Mouse (Mus musculus): ENCODE results near the gene Wwtr1. TPM values are rescaled to one million over a fixed set of nuclear protein-coding genes. Genes with fewer than 3 reads are reported as not detected.

The Wwtr1 gene
- polyA plus RNA-seq, 1 experiment from 2014 or later: 32.1 TPM

- peaks cover 15% of the 10 kb centered on the region for H3K36me3 ChIP-seq
- no peak overlapping the region for H3K27ac ChIP-seq (replicated peaks)
- 61% methylated on average over 3 of the region's 3 CpGs for WGBS
- H3K4me2 ChIP-seq (replicated peaks): no peak overlapping the region
- H3K9me3 ChIP-seq (replicated peaks): no peaks in the 10 kb centered on the region
- no peaks in the 10 kb centered on the region for H3K27me3 ChIP-seq
- H3K4me1 ChIP-seq: 0 out of 2 replicates have a peak, but pooled peaks cover 4% of the 10 kb centered on the region
- H3K4me3 ChIP-seq (replicated peaks): no peak overlapping the region
- no peak for ATAC-seq (ENCODE audit: insufficient number of reproducible peaks, low FRiP score, low TSS enrichment, low read depth)
- no peak overlapping the region for H3K9ac ChIP-seq
Observed at GRCm38 (mm10) chr3:57555560-57555959, 20.1 kb downstream of the Wwtr1 start.

- Histone ChIP-seq H3K9ac (no peak overlapping the region), H3K36me3 (peaks cover 10% of the 10 kb centered on the region), H3K9me3 (replicated peaks) (no peaks in the 10 kb centered on the region), H3K4me2 (replicated peaks) (no peak overlapping the region), H3K27ac (replicated peaks) (no peak overlapping the region), H3K4me3 (replicated peaks) (no peak overlapping the region), H3K4me1 (0 out of 2 replicates have a peak, but pooled peaks cover 4% of the 10 kb centered on the region), H3K27me3 (no peaks in the 10 kb centered on the region)
- no peak for ATAC-seq (ENCODE audit: insufficient number of reproducible peaks, low FRiP score, low TSS enrichment, low read depth)
- 68% methylated on average over 3 of the region's 3 CpGs for WGBS
Observed at GRCm38 (mm10) chr3:57554890-57555239, 20.8 kb downstream of the Wwtr1 start.

GRCm38 (mm10) chr3:57554124-57554889 is 21.4 kb downstream of the Wwtr1 start:
- no peak for ATAC-seq (ENCODE audit: insufficient number of reproducible peaks, low FRiP score, low TSS enrichment, low read depth)
- Histone ChIP-seq H3K4me1 (0 out of 2 replicates have a peak, but pooled peaks cover 4% of the 10 kb centered on the region), H3K27me3 (no peaks in the 10 kb centered on the region), H3K9me3 (replicated peaks) (no peaks in the 10 kb centered on the region), H3K9ac (no peak overlapping the region), H3K4me3 (replicated peaks) (no peak overlapping the region), H3K36me3 (peaks cover 8% of the 10 kb centered on the region), H3K27ac (replicated peaks) (no peak overlapping the region), H3K4me2 (replicated peaks) (no peak overlapping the region)
- WGBS: 77% methylated on average over 10 of the region's 10 CpGs

GRCm38 (mm10) chr3:57553108-57553507 is 22.6 kb downstream of the Wwtr1 start:
- WGBS: 80% methylated on average over 5 of the region's 5 CpGs
- Histone ChIP-seq H3K9ac (no peak overlapping the region), H3K9me3 (replicated peaks) (no peaks in the 10 kb centered on the region), H3K4me2 (replicated peaks) (no peak overlapping the region), H3K4me1 (0 out of 2 replicates have a peak, but pooled peaks cover 4% of the 10 kb centered on the region), H3K27me3 (no peaks in the 10 kb centered on the region), H3K27ac (replicated peaks) (no peak overlapping the region), H3K36me3 (no peaks in the 10 kb centered on the region), H3K4me3 (replicated peaks) (no peak overlapping the region)
- no peak for ATAC-seq (ENCODE audit: insufficient number of reproducible peaks, low FRiP score, low TSS enrichment, low read depth)

- H3K4me1 ChIP-seq: peaks cover 8% of the 10 kb centered on the region; the same call in 1 of the 2 replicates
- ATAC-seq (ENCODE audit: insufficient number of reproducible peaks, low FRiP score, low TSS enrichment, low read depth): no peak
- no peaks in the 10 kb centered on the region for H3K36me3 ChIP-seq
- 56% methylated on average over 2 of the region's 2 CpGs for WGBS
- H3K27ac ChIP-seq (replicated peaks): no peak overlapping the region
- no peaks in the 10 kb centered on the region for H3K9me3 ChIP-seq (replicated peaks)
- H3K27me3 ChIP-seq: no peaks in the 10 kb centered on the region
- H3K9ac ChIP-seq: no peak overlapping the region
- no peak overlapping the region for H3K4me2 ChIP-seq (replicated peaks)
- H3K4me3 ChIP-seq (replicated peaks): no peak overlapping the region
Observed at GRCm38 (mm10) chr3:57551210-57551609, 24.5 kb downstream of the Wwtr1 start.

- Histone ChIP-seq H3K36me3 (no peaks in the 10 kb centered on the region), H3K9ac (no peak overlapping the region), H3K4me2 (replicated peaks) (no peak overlapping the region), H3K4me1 (peaks cover 8% of the 10 kb centered on the region; the same call in 1 of the 2 replicates), H3K27ac (replicated peaks) (no peak overlapping the region), H3K4me3 (replicated peaks) (no peak overlapping the region), H3K27me3 (no peaks in the 10 kb centered on the region), H3K9me3 (replicated peaks) (no peaks in the 10 kb centered on the region)
- WGBS: 73% methylated on average over 5 of the region's 5 CpGs
- no peak for ATAC-seq (ENCODE audit: insufficient number of reproducible peaks, low FRiP score, low TSS enrichment, low read depth)
Observed at GRCm38 (mm10) chr3:57550468-57551185, 25.1 kb downstream of the Wwtr1 start.

GRCm38 (mm10) chr3:57544154-57544553 is 31.6 kb downstream of the Wwtr1 start:
- Histone ChIP-seq H3K4me3 (replicated peaks) (no peak overlapping the region), H3K36me3 (no peaks in the 10 kb centered on the region), H3K4me1 (peaks cover 8% of the 10 kb centered on the region), H3K9ac (no peak overlapping the region), H3K9me3 (replicated peaks) (no peaks in the 10 kb centered on the region), H3K27ac (replicated peaks) (0 out of 2 replicates have a peak overlapping the region, but pooled peaks have one; percentile 2), H3K27me3 (no peaks in the 10 kb centered on the region), H3K4me2 (replicated peaks) (no peak overlapping the region)
- WGBS: 73% methylated on average over 9 of the region's 9 CpGs
- no peak for ATAC-seq (ENCODE audit: insufficient number of reproducible peaks, low FRiP score, low TSS enrichment, low read depth)

- no peak overlapping the region for H3K27ac ChIP-seq (replicated peaks)
- H3K9ac ChIP-seq: no peak overlapping the region
- H3K9me3 ChIP-seq (replicated peaks): no peaks in the 10 kb centered on the region
- no peaks in the 10 kb centered on the region for H3K27me3 ChIP-seq
- ATAC-seq (ENCODE audit: insufficient number of reproducible peaks, low FRiP score, low TSS enrichment, low read depth): no peak
- H3K4me3 ChIP-seq (replicated peaks): no peak overlapping the region
- H3K4me2 ChIP-seq (replicated peaks): no peak overlapping the region
- peaks cover 8% of the 10 kb centered on the region for H3K4me1 ChIP-seq
- H3K36me3 ChIP-seq: no peaks in the 10 kb centered on the region
Observed at GRCm38 (mm10) chr3:57542848-57543380, 32.8 kb downstream of the Wwtr1 start.

GRCm38 (mm10) chr3:57541205-57541604 is 34.5 kb downstream of the Wwtr1 start:
- Histone ChIP-seq H3K27ac (replicated peaks) (no peak overlapping the region), H3K36me3 (no peaks in the 10 kb centered on the region), H3K4me1 (peaks cover 4% of the 10 kb centered on the region), H3K4me2 (replicated peaks) (no peak overlapping the region), H3K27me3 (no peaks in the 10 kb centered on the region), H3K4me3 (replicated peaks) (no peak overlapping the region), H3K9ac (no peak overlapping the region), H3K9me3 (replicated peaks) (no peaks in the 10 kb centered on the region)
- ATAC-seq (ENCODE audit: insufficient number of reproducible peaks, low FRiP score, low TSS enrichment, low read depth): no peak
- WGBS: 71% methylated on average over 7 of the region's 7 CpGs

- 46% methylated on average over 2 of the region's 2 CpGs for WGBS
- Histone ChIP-seq H3K4me3 (replicated peaks) (no peak overlapping the region), H3K36me3 (no peaks in the 10 kb centered on the region), H3K4me2 (replicated peaks) (no peak overlapping the region), H3K4me1 (peaks cover 10% of the 10 kb centered on the region), H3K9me3 (replicated peaks) (no peaks in the 10 kb centered on the region), H3K9ac (no peak overlapping the region), H3K27me3 (no peaks in the 10 kb centered on the region), H3K27ac (replicated peaks) (no peak overlapping the region)
- ATAC-seq (ENCODE audit: insufficient number of reproducible peaks, low FRiP score, low TSS enrichment, low read depth): no peak
Observed at GRCm38 (mm10) chr3:57540474-57540873, 35.2 kb downstream of the Wwtr1 start.

GRCm38 (mm10) chr3:57535483-57536185 is 40.1 kb downstream of the Wwtr1 start:
- no peak overlapping the region for H3K4me3 ChIP-seq (replicated peaks)

More at GRCm38 (mm10) chr3:57535483-57536185, 40.1 kb downstream of the Wwtr1 start:
- H3K27me3 ChIP-seq: no peaks in the 10 kb centered on the region
- no peaks in the 10 kb centered on the region for H3K36me3 ChIP-seq
- peak overlapping the region; percentile 9; the same call in 1 of the 2 replicates for H3K27ac ChIP-seq (replicated peaks)
- H3K9me3 ChIP-seq (replicated peaks): no peaks in the 10 kb centered on the region
- ATAC-seq (ENCODE audit: insufficient number of reproducible peaks, low FRiP score, low TSS enrichment, low read depth): peak; percentile 57; the same call in 1 of the 2 replicates
- no peak overlapping the region for H3K4me2 ChIP-seq (replicated peaks)
- no peak overlapping the region for H3K9ac ChIP-seq
- 52% methylated on average over 13 of the region's 13 CpGs for WGBS
- peaks cover 11% of the 10 kb centered on the region; the same call in 1 of the 2 replicates for H3K4me1 ChIP-seq
